Mouse (Mus musculus) liver, embryonic 14.5 days (tissue): ENCODE measurements at regions not wholly inside any gene's neighbourhood (a gene's known extent, or its start where the extent isn't known, plus 50 kb on each side); places are given as distances from the start of the nearest gene placed in this dataset.

Experiments used
- ATAC-seq: fragments of 200-750 bp; cut with Nextera tagmentation; 2 replicates; pipeline ENCODE4 v1.8.0; 2017; ENCODE audit warnings: moderate number of reproducible peaks, mild to moderate bottlenecking, moderate library complexity; ENCODE audit not compliant: insufficient read depth
- DNase-seq, 3 experiments: peaks; one replicate each; pipeline ENCODE4 v3.0.0-alpha.2; 2012 to 2013; ENCODE audit warnings: low read depth in 3 of 3, low spot score in 3 of 3
- H3K27ac ChIP-seq: fragments of 300-500 bp; sonication (generic); 2 replicates; pipeline ENCODE4 v1.5.1; 2014; ENCODE audit warnings: moderate library complexity, mild to moderate bottlenecking, control low read depth, inconsistent platforms
- H3K27me3 ChIP-seq: fragments of 300-500 bp; sonication (generic); 2 replicates; pipeline ENCODE4 v1.6.1; 2014; ENCODE audit warnings: mild to moderate bottlenecking, low read length, moderate library complexity; ENCODE audit not compliant: control insufficient read depth, insufficient read depth
- H3K36me3 ChIP-seq: fragments of 300-500 bp; sonication (generic); replicated peaks from 2 replicates; pipeline ENCODE4 v1.6.1; 2014; ENCODE audit warnings: low read depth; ENCODE audit not compliant: control insufficient read depth, insufficient read depth
- H3K4me1 ChIP-seq, 2 experiments: fragments of 200-500 bp in 1 of 2; fragments of 300-500 bp in 1 of 2; sonication (generic) in 1 of 2; replicated peaks; 2 replicates each; pipeline ENCODE4 v1.6.1; 2012 to 2014; ENCODE audit warnings: antibody characterized with exemption in 1 of 2, inconsistent platforms in 1 of 2, low read length in 1 of 2; ENCODE audit not compliant: control insufficient read depth in 2 of 2, insufficient read depth in 2 of 2
- H3K4me2 ChIP-seq: fragments of 300-500 bp; sonication (generic); 2 replicates; pipeline ENCODE4 v1.6.1; 2014; ENCODE audit warnings: low read depth, mild to moderate bottlenecking, control low read depth, moderate library complexity
- H3K4me3 ChIP-seq, 2 experiments: fragments of 200-500 bp in 1 of 2; fragments of 300-500 bp in 1 of 2; sonication (generic) in 1 of 2; 2 replicates each; pipeline ENCODE4 v1.5.1; 2012 to 2014; ENCODE audit warnings: low read depth in 2 of 2, low read length in 2 of 2, mild to moderate bottlenecking in 2 of 2, control low read depth in 1 of 2, inconsistent platforms in 1 of 2, moderate library complexity in 1 of 2; ENCODE audit not compliant: insufficient read depth in 1 of 2
- H3K9ac ChIP-seq: fragments of 300-500 bp; sonication (generic); replicated peaks from 2 replicates; pipeline ENCODE4 v1.6.1; 2014; ENCODE audit warnings: mild to moderate bottlenecking, control low read depth, moderate library complexity
- H3K9me3 ChIP-seq: fragments of 300-500 bp; sonication (generic); 2 replicates; pipeline ENCODE4 v1.6.1; 2016; ENCODE audit warnings: low read length, mixed read lengths; ENCODE audit not compliant: control insufficient read depth
- CTCF ChIP-seq: IDR thresholded peaks from 2 replicates; pipeline ENCODE4 v1.5.1; 2016; ENCODE audit warnings: antibody characterized with exemption, low read depth, control low read depth
- EP300 ChIP-seq: IDR thresholded peaks from 2 replicates; pipeline ENCODE4 v1.6.1; 2016; ENCODE audit warnings: antibody characterized with exemption, low read depth
- WGBS: fragments of 180-500 bp; shearing (Covaris S2); extraction: QIAGEN DNeasy Blood & Tissue Kit; methylation state at CpG from one replicate; pipeline ENCODE4 v1.1.7; 2014; ENCODE audit not compliant: insufficient replicate concordance; 5-methylcytosine and 5-hydroxymethylcytosine counted together

GRCm38 (mm10) chr5:75799627-75800026, 178.6 kb downstream of the Kdr start:
- DNase-seq (no peak), ATAC-seq (no peak)
- Histone ChIP-seq H3K4me3 (no peak overlapping the region), H3K36me3 (no peaks in the 10 kb centered on the region), H3K4me2 (no peak overlapping the region), H3K9me3 (no peaks in the 10 kb centered on the region), H3K27ac (no peak overlapping the region), H3K4me1 (no peaks in the 10 kb centered on the region; a peak in 1 of 4 replicates), H3K9ac (no peak overlapping the region), H3K27me3 (no peaks in the 10 kb centered on the region)
- WGBS: 50% methylated on average over 4 of the region's 4 CpGs
- TF ChIP-seq CTCF: no peak
- TF ChIP-seq EP300: no peak

- no peak for ATAC-seq
- TF ChIP-seq CTCF (no peak), EP300 (no peak)
- H3K4me2 ChIP-seq: no peak overlapping the region
- no peak overlapping the region for H3K27ac ChIP-seq
- H3K4me3 ChIP-seq: no peak overlapping the region
- no peaks in the 10 kb centered on the region for H3K9me3 ChIP-seq
- H3K4me1 ChIP-seq: no peaks in the 10 kb centered on the region
- H3K9ac ChIP-seq: no peak overlapping the region
- H3K27me3 ChIP-seq: no peaks in the 10 kb centered on the region
- H3K36me3 ChIP-seq: no peaks in the 10 kb centered on the region
- DNase-seq: no peak
These were observed 185.1 kb downstream of the Kdr start for GRCm38 (mm10) chr5:75793184-75793583.

- DNase-seq (no peak), ATAC-seq (no peak)
- Histone ChIP-seq H3K4me3 (no peak overlapping the region), H3K36me3 (no peaks in the 10 kb centered on the region), H3K9me3 (no peaks in the 10 kb centered on the region), H3K27me3 (no peaks in the 10 kb centered on the region), H3K4me1 (no peaks in the 10 kb centered on the region), H3K4me2 (no peak overlapping the region), H3K9ac (no peak overlapping the region), H3K27ac (no peak overlapping the region)
- TF ChIP-seq CTCF: no peak
- TF ChIP-seq EP300: no peak
- WGBS: 24% methylated on average over 8 of the region's 8 CpGs
These were observed 186.5 kb downstream of the Kdr start for GRCm38 (mm10) chr5:75791738-75792137.

- no peak overlapping the region for H3K4me2 ChIP-seq
- H3K27me3 ChIP-seq: no peaks in the 10 kb centered on the region
- ATAC-seq (no peak), DNase-seq (no peak)
- 58% methylated on average over 3 of the region's 3 CpGs for WGBS
- no peaks in the 10 kb centered on the region for H3K9me3 ChIP-seq
- H3K4me1 ChIP-seq: peaks cover 0 to 3% of the 10 kb centered on the region in 2 experiments; a peak in 1 of 4 replicates
- H3K4me3 ChIP-seq: no peak overlapping the region
- no peak for TF ChIP-seq CTCF
- no peak overlapping the region for H3K27ac ChIP-seq
- H3K9ac ChIP-seq: no peak overlapping the region
- no peaks in the 10 kb centered on the region for H3K36me3 ChIP-seq
These were observed 190.2 kb downstream of the Kdr start for GRCm38 (mm10) chr5:75788087-75788486.

GRCm38 (mm10) chr5:75786196-75786595, 192.1 kb downstream of the Kdr start:
- ATAC-seq (no peak), DNase-seq (no peak)
- no peaks in the 10 kb centered on the region for H3K36me3 ChIP-seq
- no peak overlapping the region for H3K4me3 ChIP-seq
- no peaks in the 10 kb centered on the region for H3K27me3 ChIP-seq
- no peaks in the 10 kb centered on the region for H3K9me3 ChIP-seq
- no peak overlapping the region for H3K9ac ChIP-seq
- peaks cover 0 to 3% of the 10 kb centered on the region in 2 experiments; a peak in 1 of 4 replicates for H3K4me1 ChIP-seq
- TF ChIP-seq EP300 (no peak), CTCF (no peak)
- no peak overlapping the region for H3K27ac ChIP-seq
- H3K4me2 ChIP-seq: no peak overlapping the region
- 76% methylated on average over 3 of the region's 3 CpGs for WGBS
